Comparison of ENCODE assay signal across 7 mouse cellular contexts in the genomic region with DNA sequence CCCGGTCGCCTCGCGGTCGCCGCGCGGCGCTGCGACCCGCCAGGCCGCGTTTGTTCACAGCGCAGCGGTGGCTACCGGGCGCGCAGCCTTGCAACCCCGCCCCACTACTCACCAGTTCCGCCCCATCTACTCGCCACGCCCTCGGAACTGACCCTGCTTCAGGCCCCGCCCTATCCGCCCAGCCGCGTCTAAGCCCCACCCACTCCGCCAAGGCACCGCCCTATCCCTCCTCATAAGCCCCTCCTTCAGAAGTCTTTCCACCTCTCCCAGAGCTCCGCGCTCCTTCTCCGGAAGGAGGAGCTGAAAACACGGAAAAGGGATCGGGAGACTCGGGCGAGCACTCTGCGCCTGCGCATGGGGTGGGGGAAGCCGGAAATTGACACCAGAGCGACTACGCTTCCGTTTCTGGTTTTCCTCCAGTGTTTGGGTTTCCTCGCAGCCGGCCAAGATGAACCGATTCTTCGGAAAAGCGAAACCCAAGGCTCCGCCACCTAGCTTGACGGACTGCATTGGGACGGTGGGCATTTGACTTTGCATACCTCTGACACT. TPM values are rescaled to one million over a fixed set of nuclear protein-coding genes. Genes with fewer than 3 reads are reported as not detected.
A peak's percentile ranks its signal among the peaks of the same experiment; 100 is the strongest.
DNase-seq lines count a peak whose midpoint lies in the region; ATAC-seq lines count a peak whose summit lies in the region.

A gene (minus strand): TSS at position 135 of the 549 bp plus-strand sequence.
A gene (plus strand): TSS at position 248 of the 549 bp plus-strand sequence.

- H3K9me3 ChIP-seq in embryonic facial prominence, embryonic 11.5 days (replicated peaks; ENCODE audit: control insufficient read depth, low read length) = no peaks in the 10 kb centered on the region
- H3K9me3 ChIP-seq in limb, embryonic 10.5 days (replicated peaks) = no peaks in the 10 kb centered on the region
- H3K9me3 ChIP-seq in midbrain, embryonic 13.5 days = no peaks in the 10 kb centered on the region

- peak; percentile 100 for DNase-seq in adrenal gland, postnatal 14 days
- DNase-seq in embryonic facial prominence, embryonic 11.5 days (ENCODE audit: low spot score) = peak; percentile 99
- peak; percentile 99 for DNase-seq in kidney, adult 11 months
- DNase-seq in limb, embryonic 10.5 days (ENCODE audit: low spot score) = peak; percentile 98
- peak; percentile 98 for DNase-seq in spleen, adult 12 weeks (ENCODE audit: low spot score)

- ATAC-seq in embryonic facial prominence, embryonic 11.5 days (replicated peaks; ENCODE audit: insufficient number of reproducible peaks, low FRiP score, low TSS enrichment, low read depth) = peak; percentile 96
- ATAC-seq in granulocyte monocyte progenitor cell, adult 5-6 weeks (replicated peaks; ENCODE audit: poor library complexity, severe bottlenecking) = peak; percentile 98
- ATAC-seq in midbrain, embryonic 13.5 days = peak; percentile 97

- no peaks in the 10 kb centered on the region for H3K4me1 ChIP-seq in embryonic facial prominence, embryonic 11.5 days (ENCODE audit: control insufficient read depth, insufficient read depth, low read length)
- peaks cover 23% of the 10 kb centered on the region for H3K4me1 ChIP-seq in limb, embryonic 10.5 days
- H3K4me1 ChIP-seq in midbrain, embryonic 13.5 days (replicated peaks) = peaks cover 26% of the 10 kb centered on the region

- peak within 1 kb of the TSS; percentile 70 for H3K4me2 ChIP-seq in embryonic facial prominence, embryonic 11.5 days (ENCODE audit: low read depth, low read length)
- H3K4me2 ChIP-seq in midbrain, embryonic 13.5 days (replicated peaks) = peak within 1 kb of the TSS; percentile 95

- under 1% methylated on average over 50 of the region's 50 CpGs for WGBS in embryonic facial prominence, embryonic 11.5 days
- under 1% methylated on average over 49 of the region's 50 CpGs for WGBS in limb, embryonic 10.5 days
- under 1% methylated on average over 49 of the region's 50 CpGs for WGBS in midbrain, embryonic 13.5 days

- H3K27me3 ChIP-seq in embryonic facial prominence, embryonic 11.5 days (ENCODE audit: control insufficient read depth, insufficient read depth, low read length) = no peaks in the 10 kb centered on the region
- no peaks in the 10 kb centered on the region for H3K27me3 ChIP-seq in limb, embryonic 10.5 days (ENCODE audit: low read depth, poor library complexity, severe bottlenecking)
- no peaks in the 10 kb centered on the region for H3K27me3 ChIP-seq in midbrain, embryonic 13.5 days

- H3K4me3 ChIP-seq in embryonic facial prominence, embryonic 11.5 days (ENCODE audit: low read depth, low read length) = peak within 1 kb of the TSS; percentile 91
- peak within 1 kb of the TSS; percentile 94 for H3K4me3 ChIP-seq in limb, embryonic 10.5 days
- peak within 1 kb of the TSS; percentile 85 for H3K4me3 ChIP-seq in midbrain, embryonic 13.5 days (replicated peaks)

- peak within 1 kb of the TSS; percentile 31; the same call in 1 of the 2 replicates for H3K27ac ChIP-seq in embryonic facial prominence, embryonic 11.5 days (replicated peaks; ENCODE audit: low read depth, low read length)
- H3K27ac ChIP-seq in limb, embryonic 10.5 days = peak within 1 kb of the TSS; percentile 93
- H3K27ac ChIP-seq in midbrain, embryonic 13.5 days = peak within 1 kb of the TSS; percentile 85

- peak within 1 kb of the TSS; percentile 92 for H3K9ac ChIP-seq in embryonic facial prominence, embryonic 11.5 days (replicated peaks; ENCODE audit: low read length)
- H3K9ac ChIP-seq in midbrain, embryonic 13.5 days (replicated peaks) = peak within 1 kb of the TSS; percentile 89

- peaks cover 9% of the 10 kb centered on the region for H3K36me3 ChIP-seq in embryonic facial prominence, embryonic 11.5 days (replicated peaks; ENCODE audit: control insufficient read depth, insufficient read depth, low read depth, low read length)
- H3K36me3 ChIP-seq in limb, embryonic 10.5 days = peaks cover 65% of the 10 kb centered on the region
- peaks cover 53% of the 10 kb centered on the region for H3K36me3 ChIP-seq in midbrain, embryonic 13.5 days

RNA-seq across cellular contexts. Expression of the first gene that starts in this region (rescaled TPM):
- 247 and 248 TPM in 2 replicates for total RNA-seq in adrenal gland, postnatal 14 days (2021)
- polyA plus RNA-seq in embryonic facial prominence, embryonic 11.5 days (2014; fragmentation: Nextera tagmentation; extraction: Ambion mirVana) = 271 and 295 TPM in 2 replicates
- total RNA-seq in granulocyte monocyte progenitor cell, adult 5-6 weeks (2014; fragmentation: Nextera tagmentation) = 135 and 146 TPM in 2 replicates
- total RNA-seq in granulocyte monocyte progenitor cell, adult 5-6 weeks (2017) = 325 and 367 TPM in 2 replicates
- polyA plus RNA-seq in limb, embryonic 10.5 days (2016; fragmentation: Nextera tagmentation; extraction: Ambion mirVana) = 225 and 227 TPM in 2 replicates
- polyA plus RNA-seq in midbrain, embryonic 13.5 days (2015; fragmentation: Nextera tagmentation; extraction: Ambion mirVana) = 182 and 186 TPM in 2 replicates

RNA-seq across cellular contexts. Expression of the second gene that starts in this region (rescaled TPM):
- 74.8 and 78.5 TPM in 2 replicates for total RNA-seq in adrenal gland, postnatal 14 days (2021)
- polyA plus RNA-seq in embryonic facial prominence, embryonic 11.5 days (2014; fragmentation: Nextera tagmentation; extraction: Ambion mirVana) = 122 and 142 TPM in 2 replicates
- 29.9 and 35.6 TPM in 2 replicates for total RNA-seq in granulocyte monocyte progenitor cell, adult 5-6 weeks (2014; fragmentation: Nextera tagmentation)
- 57.8 and 87.8 TPM in 2 replicates for total RNA-seq in granulocyte monocyte progenitor cell, adult 5-6 weeks (2017)
- polyA plus RNA-seq in limb, embryonic 10.5 days (2016; fragmentation: Nextera tagmentation; extraction: Ambion mirVana) = 85.9 and 92.7 TPM in 2 replicates
- 184 and 194 TPM in 2 replicates for polyA plus RNA-seq in midbrain, embryonic 13.5 days (2015; fragmentation: Nextera tagmentation; extraction: Ambion mirVana)

Comparison
In these comparisons a context has a peak if more than half of its experiments do, and no peak if none do; other contexts are left out.
1. Peak in every context shown above with its lines: DNase-seq, ATAC-seq, H3K4me3 ChIP-seq and H3K27ac ChIP-seq.
2. H3K27ac ChIP-seq: peak in every context shown above with its lines; median percentile 93 in limb, embryonic 10.5 days; 85 in midbrain, embryonic 13.5 days; 31 in embryonic facial prominence, embryonic 11.5 days.